Mouse (Mus musculus) forebrain, embryonic 14.5 days (tissue): ENCODE data around the gene Cand2. TPM values are rescaled to one million over a fixed set of nuclear protein-coding genes. Genes with fewer than 3 reads are reported as not detected.

ENCODE experiments used
- ATAC-seq: fragments of 200-750 bp; cut with Nextera tagmentation; 2 replicates; pipeline ENCODE4 v1.8.0; 2017; ENCODE audit warnings: mild to moderate bottlenecking, moderate library complexity
- DNase-seq: peaks from one replicate; pipeline ENCODE4 v3.0.0-alpha.2; 2015; ENCODE audit warnings: low spot score
- H3K27ac ChIP-seq: fragments of 300-500 bp; sonication (generic); 2 replicates; pipeline ENCODE4 v1.5.1; 2014; ENCODE audit warnings: low read depth, mild to moderate bottlenecking, control low read depth, low read length, moderate library complexity
- H3K27me3 ChIP-seq: fragments of 300-500 bp; sonication (generic); replicated peaks from 2 replicates; pipeline ENCODE4 v1.6.1; 2014; ENCODE audit warnings: low read length, control low read depth, mixed read lengths; ENCODE audit not compliant: control insufficient read depth, insufficient read depth
- H3K36me3 ChIP-seq: fragments of 300-500 bp; sonication (generic); 2 replicates; pipeline ENCODE4 v1.6.1; 2014; ENCODE audit warnings: low read length, control low read depth; ENCODE audit not compliant: control insufficient read depth, insufficient read depth
- H3K4me1 ChIP-seq: fragments of 300-500 bp; sonication (generic); 2 replicates; pipeline ENCODE4 v1.6.1; 2014; ENCODE audit warnings: antibody characterized with exemption, low read length, control low read depth; ENCODE audit not compliant: control insufficient read depth, insufficient read depth
- H3K4me2 ChIP-seq: fragments of 300-500 bp; sonication (generic); 2 replicates; pipeline ENCODE4 v1.6.1; 2014; ENCODE audit warnings: mild to moderate bottlenecking, control low read depth, low read length
- H3K4me3 ChIP-seq: fragments of 300-500 bp; sonication (generic); 2 replicates; pipeline ENCODE4 v1.5.1; 2014; ENCODE audit warnings: low read depth, low read length, control low read depth
- H3K9ac ChIP-seq: fragments of 300-500 bp; sonication (generic); 2 replicates; pipeline ENCODE4 v1.6.1; 2014; ENCODE audit warnings: mild to moderate bottlenecking, low read length, control low read depth, moderate library complexity
- H3K9me3 ChIP-seq: fragments of 300-500 bp; sonication (generic); replicated peaks from 2 replicates; pipeline ENCODE4 v1.6.1; 2016; ENCODE audit warnings: low read length, control low read depth, mixed read lengths; ENCODE audit not compliant: control insufficient read depth
- WGBS: fragments of 180-500 bp; shearing (Covaris S2); extraction: QIAGEN DNeasy Blood & Tissue Kit; methylation state at CpG from one replicate; pipeline ENCODE4 v1.1.7; 2014; 5-methylcytosine and 5-hydroxymethylcytosine counted together
- polyA plus RNA-seq: library from polyadenylated mRNA; unstranded; fragments of >200 nt; fragmentation: Nextera tagmentation; extraction: Ambion mirVana; gene quantifications from 2 replicates; pipeline ENCODE4 v1.2.1, GENCODE M21; 2014

Gene Cand2
- polyA plus RNA-seq, 1 experiment from 2014 or later = 14.4 TPM

DNA sequence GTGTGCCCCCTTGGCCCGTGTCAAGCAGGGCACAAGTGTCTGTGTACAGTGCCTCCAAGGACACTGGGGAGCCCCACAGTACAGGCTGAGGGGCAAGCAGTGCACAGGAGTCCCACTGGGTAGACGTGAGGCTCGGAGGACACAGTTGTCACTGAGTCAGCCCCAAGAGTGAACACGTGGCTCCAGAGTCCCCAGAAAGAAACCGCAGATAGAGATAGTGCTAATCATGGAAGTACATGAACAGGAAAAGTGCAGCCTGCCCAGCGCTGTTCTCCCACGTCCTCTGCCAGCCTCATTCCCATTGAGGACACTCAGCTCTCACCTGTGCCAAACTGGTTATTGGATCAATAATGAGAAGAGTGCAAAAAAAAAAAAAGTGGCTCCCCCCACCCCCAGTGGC, 18.8 kb upstream of the Cand2 start:
- DNase-seq = no peak
- H3K27me3 ChIP-seq = no peaks in the 10 kb centered on the region
- no peak overlapping the region for H3K9ac ChIP-seq
- H3K27ac ChIP-seq = no peak overlapping the region
- no peak for ATAC-seq
- WGBS = 85% methylated on average over 7 of the region's 7 CpGs
- H3K4me3 ChIP-seq = no peak overlapping the region
- H3K4me2 ChIP-seq = no peak overlapping the region
- no peaks in the 10 kb centered on the region for H3K9me3 ChIP-seq
- no peaks in the 10 kb centered on the region for H3K36me3 ChIP-seq
- no peaks in the 10 kb centered on the region for H3K4me1 ChIP-seq

- ATAC-seq (no peak), DNase-seq (no peak)
- Histone ChIP-seq H3K9ac (no peak overlapping the region), H3K27me3 (no peaks in the 10 kb centered on the region), H3K4me1 (0 out of 2 replicates have a peak, but pooled peaks cover 4% of the 10 kb centered on the region), H3K36me3 (no peaks in the 10 kb centered on the region), H3K27ac (no peak overlapping the region), H3K4me2 (no peak overlapping the region), H3K9me3 (no peaks in the 10 kb centered on the region), H3K4me3 (no peak overlapping the region)
- 69% methylated on average over 9 of the region's 9 CpGs for WGBS
Measured at GRCm38 (mm10) chr6:115758981-115759435, 15.3 kb upstream of the Cand2 start.

DNA sequence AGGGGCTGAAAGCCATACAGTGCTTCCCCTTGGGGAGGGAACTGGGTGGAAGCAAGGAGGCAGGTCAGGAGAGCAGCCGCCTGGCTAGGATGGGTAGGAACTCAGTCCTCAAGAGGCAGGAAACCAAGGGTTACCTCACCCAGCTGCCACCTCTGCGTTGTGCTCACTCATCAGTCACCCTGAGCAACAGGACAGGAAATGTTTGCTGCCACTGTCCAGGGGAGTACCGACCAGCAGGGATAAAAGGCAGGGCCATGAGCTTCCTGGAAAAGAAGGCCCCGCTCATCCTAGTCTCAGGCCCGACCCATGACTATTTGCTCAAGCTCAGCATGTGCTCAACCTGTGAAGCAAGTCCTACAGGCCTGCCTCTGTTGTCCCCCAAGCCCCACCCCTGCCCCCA, 14.9 kb upstream of the Cand2 start:
- no peak overlapping the region for H3K27ac ChIP-seq
- no peaks in the 10 kb centered on the region for H3K27me3 ChIP-seq
- H3K9me3 ChIP-seq = no peaks in the 10 kb centered on the region
- ATAC-seq = no peak
- no peaks in the 10 kb centered on the region for H3K36me3 ChIP-seq
- no peak overlapping the region for H3K9ac ChIP-seq
- no peak for DNase-seq
- H3K4me1 ChIP-seq = 0 out of 2 replicates have a peak, but pooled peaks cover 4% of the 10 kb centered on the region
- WGBS = 80% methylated on average over 5 of the region's 5 CpGs
- H3K4me3 ChIP-seq = no peak overlapping the region
- H3K4me2 ChIP-seq = no peak overlapping the region

- Histone ChIP-seq H3K27me3 (no peaks in the 10 kb centered on the region), H3K9me3 (no peaks in the 10 kb centered on the region), H3K27ac (no peak overlapping the region), H3K36me3 (no peaks in the 10 kb centered on the region), H3K4me3 (no peak overlapping the region), H3K9ac (no peak overlapping the region), H3K4me1 (0 out of 2 replicates have a peak, but pooled peaks cover 4% of the 10 kb centered on the region), H3K4me2 (no peak overlapping the region)
- DNase-seq = no peak
- no peak for ATAC-seq
- 85% methylated on average over 4 of the region's 4 CpGs for WGBS
Measured at GRCm38 (mm10) chr6:115760137-115760536, 14.2 kb upstream of the Cand2 start.

GRCm38 (mm10) chr6:115760982-115761381, 13.4 kb upstream of the Cand2 start:
- H3K36me3 ChIP-seq = no peaks in the 10 kb centered on the region
- no peak overlapping the region for H3K9ac ChIP-seq
- DNase-seq = no peak
- H3K27me3 ChIP-seq = no peaks in the 10 kb centered on the region
- H3K4me1 ChIP-seq = 0 out of 2 replicates have a peak, but pooled peaks cover 4% of the 10 kb centered on the region
- H3K9me3 ChIP-seq = no peaks in the 10 kb centered on the region
- no peak overlapping the region for H3K4me2 ChIP-seq
- ATAC-seq = no peak
- no peak overlapping the region for H3K4me3 ChIP-seq
- no peak overlapping the region for H3K27ac ChIP-seq
- 55% methylated on average over 4 of the region's 4 CpGs for WGBS

- H3K9ac ChIP-seq = no peak within 1 kb of the TSS
- no peaks in the 10 kb centered on the region for H3K36me3 ChIP-seq
- H3K27ac ChIP-seq = no peak within 1 kb of the TSS
- H3K4me2 ChIP-seq = no peak within 1 kb of the TSS
- ATAC-seq = no peak
- no peak for DNase-seq
- H3K27me3 ChIP-seq = no peaks in the 10 kb centered on the region
- H3K4me3 ChIP-seq = no peak within 1 kb of the TSS
- WGBS = under 1% methylated on average over 9 of the region's 9 CpGs
- 0 out of 2 replicates have a peak, but pooled peaks cover 4% of the 10 kb centered on the region for H3K4me1 ChIP-seq
- no peaks in the 10 kb centered on the region for H3K9me3 ChIP-seq
Measured at GRCm38 (mm10) chr6:115761995-115762756, 12.2 kb upstream of the Cand2 start, which contains the start of gene Tmem40. TSS of gene Tmem40 (minus strand) at chr6:115762410.

DNA sequence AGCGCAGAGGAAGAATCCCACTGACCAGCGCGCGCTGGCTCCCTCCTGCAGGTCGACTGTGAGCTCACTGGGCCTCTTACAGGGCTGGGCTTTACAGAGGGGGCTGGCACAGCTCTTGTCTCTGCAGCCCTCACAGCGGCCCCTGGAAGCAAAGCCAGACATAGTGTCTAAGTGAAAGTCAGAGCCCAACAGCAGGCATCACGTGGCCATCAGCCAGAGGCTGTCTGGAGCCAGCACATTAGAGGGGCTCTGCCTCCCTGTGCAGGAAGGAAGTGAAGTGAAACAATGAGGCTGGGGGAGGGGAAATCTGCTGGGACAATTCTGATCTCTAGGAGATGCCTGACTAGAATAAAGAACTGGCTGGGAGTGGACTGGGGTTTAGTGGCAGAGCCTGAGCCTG, 10.2 kb upstream of the Cand2 start:
- H3K4me1 ChIP-seq = 0 out of 2 replicates have a peak, but pooled peaks cover 4% of the 10 kb centered on the region
- peak overlapping the region; percentile 16; the same call in 1 of the 2 replicates for H3K4me2 ChIP-seq
- ATAC-seq (peak; percentile 91), DNase-seq (peak; percentile 89)
- H3K4me3 ChIP-seq = no peak overlapping the region
- H3K36me3 ChIP-seq = no peaks in the 10 kb centered on the region
- H3K9ac ChIP-seq = peak overlapping the region; percentile 35; the same call in 1 of the 2 replicates
- peak overlapping the region; percentile 68 for H3K27ac ChIP-seq
- H3K9me3 ChIP-seq = no peaks in the 10 kb centered on the region
- H3K27me3 ChIP-seq = no peaks in the 10 kb centered on the region
- WGBS = 6% methylated on average over 7 of the region's 7 CpGs

DNA sequence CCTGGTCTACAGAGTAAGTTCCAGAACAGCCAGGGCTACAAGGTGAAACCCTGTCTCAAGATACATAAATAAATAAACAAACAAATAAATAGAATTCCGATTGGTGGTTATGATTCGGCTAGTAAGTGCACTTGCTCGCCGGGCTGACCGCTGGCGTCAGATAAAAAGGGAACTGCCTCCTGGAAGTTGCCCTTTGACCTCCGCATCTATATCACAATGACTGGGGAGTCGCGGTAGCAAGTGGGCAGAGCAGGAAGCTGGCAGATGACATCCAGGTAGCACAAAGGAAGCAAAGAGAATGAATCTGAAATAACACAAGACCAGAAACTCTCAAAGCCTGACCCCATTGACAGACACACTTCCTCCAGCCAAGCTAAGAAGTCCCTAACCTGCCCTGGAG, 7.0 kb upstream of the Cand2 start:
- DNase-seq = no peak
- H3K9ac ChIP-seq = no peak overlapping the region
- WGBS = 59% methylated on average over 9 of the region's 9 CpGs
- H3K9me3 ChIP-seq = no peaks in the 10 kb centered on the region
- no peak overlapping the region for H3K4me2 ChIP-seq
- H3K36me3 ChIP-seq = no peaks in the 10 kb centered on the region
- ATAC-seq = no peak
- 0 out of 2 replicates have a peak, but pooled peaks cover 2% of the 10 kb centered on the region for H3K4me1 ChIP-seq
- no peaks in the 10 kb centered on the region for H3K27me3 ChIP-seq
- H3K4me3 ChIP-seq = no peak overlapping the region
- H3K27ac ChIP-seq = no peak overlapping the region

DNA sequence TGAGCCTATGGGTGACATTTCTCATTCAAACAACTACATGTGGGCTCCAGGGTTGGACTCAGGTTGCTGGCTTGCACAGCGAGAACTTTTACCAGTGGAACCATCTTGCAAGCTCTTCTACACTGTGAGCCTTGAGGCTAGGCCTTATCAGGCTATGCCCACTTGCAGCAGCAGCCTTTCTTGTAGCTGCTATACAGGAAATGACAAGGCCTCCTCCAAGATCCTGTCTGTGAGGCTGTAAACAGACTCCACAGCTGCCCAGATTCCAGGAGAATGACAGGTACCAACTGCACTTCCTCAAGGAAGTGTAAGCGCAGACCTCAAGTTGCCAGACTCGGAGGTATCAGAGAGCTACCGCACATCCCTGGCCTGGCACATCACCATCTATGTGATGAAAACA, 6.1 kb upstream of the Cand2 start:
- Histone ChIP-seq H3K27ac (no peak overlapping the region), H3K36me3 (no peaks in the 10 kb centered on the region), H3K9ac (no peak overlapping the region), H3K4me2 (no peak overlapping the region), H3K4me1 (no peaks in the 10 kb centered on the region), H3K9me3 (no peaks in the 10 kb centered on the region), H3K4me3 (no peak overlapping the region), H3K27me3 (no peaks in the 10 kb centered on the region)
- 91% methylated on average over 4 of the region's 4 CpGs for WGBS
- ATAC-seq = no peak
- DNase-seq = no peak
